ENCODE assay signal across 8 mouse cellular contexts in genomic region chr5:148837069-148837468, GRCm38 (mm10).
A peak's percentile ranks its signal among the peaks of the same experiment; 100 is the strongest.
DNase-seq lines count a peak whose midpoint lies in the region; ATAC-seq and TF ChIP-seq lines count a peak whose summit lies in the region.

No protein-coding gene starts in this region.

- no peak for TF ChIP-seq EP300 in stomach, postnatal 0 days (optimal IDR thresholded peaks at IDR 0.05)

- WGBS in intestine, embryonic 15.5 days, result 37% methylated on average over 8 of the region's 8 CpGs
- 24% methylated on average over 8 of the region's 8 CpGs for WGBS in intestine, postnatal 0 days
- 13% methylated on average over 8 of the region's 8 CpGs for WGBS in liver, embryonic 12.5 days (ENCODE audit: insufficient replicate concordance)
- WGBS in stomach, postnatal 0 days, result 42% methylated on average over 8 of the region's 8 CpGs

- H3K27me3 ChIP-seq in intestine, embryonic 15.5 days (replicated peaks), result 0 out of 2 replicates have a peak, but pooled peaks cover 1% of the 10 kb centered on the region
- no peaks in the 10 kb centered on the region for H3K27me3 ChIP-seq in intestine, postnatal 0 days (replicated peaks; ENCODE audit: control insufficient read depth, insufficient read depth, low read length)
- peaks cover 20% of the 10 kb centered on the region for H3K27me3 ChIP-seq in liver, embryonic 12.5 days (replicated peaks)
- H3K27me3 ChIP-seq in stomach, postnatal 0 days (ENCODE audit: control insufficient read depth, insufficient read depth, low read length), result no peaks in the 10 kb centered on the region

- H3K36me3 ChIP-seq in intestine, embryonic 15.5 days, result no peaks in the 10 kb centered on the region
- H3K36me3 ChIP-seq in intestine, postnatal 0 days (ENCODE audit: control insufficient read depth, insufficient read depth), result no peaks in the 10 kb centered on the region
- H3K36me3 ChIP-seq in liver, embryonic 12.5 days, result no peaks in the 10 kb centered on the region
- H3K36me3 ChIP-seq in stomach, postnatal 0 days (ENCODE audit: control insufficient read depth, insufficient read depth, low read length), result no peaks in the 10 kb centered on the region

- DNase-seq in T-cell, adult 2 months (ENCODE audit: low spot score), result peak; percentile 12
- DNase-seq in stomach, postnatal 0 days (ENCODE audit: low spot score), result peak; percentile 34
- no peak for DNase-seq in left cerebral cortex, adult 11 months (ENCODE audit: low spot score)
- DNase-seq in ovary, postnatal 14 days (ENCODE audit: low spot score), result no peak
- no peak for DNase-seq in urinary bladder, postnatal 36 days (ENCODE audit: low spot score in 2 of 2)

- H3K4me2 ChIP-seq in intestine, embryonic 15.5 days (replicated peaks), result no peak overlapping the region
- H3K4me2 ChIP-seq in intestine, postnatal 0 days (replicated peaks; ENCODE audit: low read depth), result no peak overlapping the region
- peak overlapping the region; percentile 38 for H3K4me2 ChIP-seq in liver, embryonic 12.5 days
- H3K4me2 ChIP-seq in stomach, postnatal 0 days (replicated peaks; ENCODE audit: low read depth), result no peak overlapping the region

- TF ChIP-seq CTCF in intestine, postnatal 0 days (IDR thresholded peaks at IDR 0.05; ENCODE audit: low read depth), result no peak
- TF ChIP-seq CTCF in stomach, postnatal 0 days (IDR thresholded peaks at IDR 0.05; ENCODE audit: low read depth), result no peak

- no peaks in the 10 kb centered on the region for H3K9me3 ChIP-seq in intestine, embryonic 15.5 days
- no peaks in the 10 kb centered on the region for H3K9me3 ChIP-seq in intestine, postnatal 0 days (ENCODE audit: control insufficient read depth)
- no peaks in the 10 kb centered on the region for H3K9me3 ChIP-seq in liver, embryonic 12.5 days (replicated peaks)
- H3K9me3 ChIP-seq in stomach, postnatal 0 days (ENCODE audit: control insufficient read depth, low read length), result no peaks in the 10 kb centered on the region

- no peak overlapping the region for H3K4me3 ChIP-seq in intestine, embryonic 15.5 days (replicated peaks)
- no peak overlapping the region for H3K4me3 ChIP-seq in intestine, postnatal 0 days (ENCODE audit: low read depth, low read length)
- H3K4me3 ChIP-seq in liver, embryonic 12.5 days, result no peak overlapping the region
- no peak overlapping the region for H3K4me3 ChIP-seq in stomach, postnatal 0 days (ENCODE audit: low read depth, low read length)

- no peak overlapping the region for H3K9ac ChIP-seq in intestine, embryonic 15.5 days
- H3K9ac ChIP-seq in intestine, postnatal 0 days (ENCODE audit: low read depth, low read length), result no peak overlapping the region
- no peak overlapping the region for H3K9ac ChIP-seq in liver, embryonic 12.5 days
- H3K9ac ChIP-seq in stomach, postnatal 0 days (ENCODE audit: low read length), result no peak overlapping the region

- 0 out of 2 replicates have a peak, but pooled peaks cover 1% of the 10 kb centered on the region for H3K4me1 ChIP-seq in intestine, embryonic 15.5 days (replicated peaks)
- no peaks in the 10 kb centered on the region for H3K4me1 ChIP-seq in intestine, postnatal 0 days (replicated peaks; ENCODE audit: control insufficient read depth, insufficient read depth, low read length)
- peaks cover 16% of the 10 kb centered on the region for H3K4me1 ChIP-seq in liver, embryonic 12.5 days
- no peaks in the 10 kb centered on the region for H3K4me1 ChIP-seq in stomach, postnatal 0 days (replicated peaks; ENCODE audit: control insufficient read depth, insufficient read depth)

- no peak overlapping the region for H3K27ac ChIP-seq in intestine, embryonic 15.5 days
- H3K27ac ChIP-seq in intestine, postnatal 0 days (ENCODE audit: low read depth, low read length), result no peak overlapping the region
- no peak overlapping the region for H3K27ac ChIP-seq in liver, embryonic 12.5 days
- H3K27ac ChIP-seq in stomach, postnatal 0 days (replicated peaks), result no peak overlapping the region

- ATAC-seq in intestine, embryonic 15.5 days, result peak; percentile 62; the same call in 1 of the 2 replicates
- no peak for ATAC-seq in intestine, postnatal 0 days
- ATAC-seq in liver, embryonic 12.5 days, result peak; percentile 98
- no peak for ATAC-seq in stomach, postnatal 0 days (ENCODE audit: low FRiP score, low TSS enrichment)

Comparison
In these comparisons a context has a peak if more than half of its experiments do, and no peak if none do; other contexts are left out.
1. ATAC-seq: peak in intestine, embryonic 15.5 days (single experiment) and liver, embryonic 12.5 days (single experiment); none in intestine, postnatal 0 days (single experiment) and stomach, postnatal 0 days (single experiment).
2. DNase-seq: peak in T-cell, adult 2 months (single experiment) and stomach, postnatal 0 days (single experiment); none in left cerebral cortex, adult 11 months (single experiment), ovary, postnatal 14 days (single experiment) and urinary bladder, postnatal 36 days (0 of 2).